Mouse (Mus musculus) brown adipose tissue, adult 24 weeks (tissue): ENCODE results near the gene Nhlrc3. TPM values are rescaled to one million over a fixed set of nuclear protein-coding genes. Genes with fewer than 3 reads are reported as not detected.

Source experiments
- H3K27ac ChIP-seq: fragments of 200-500 bp; replicated peaks from 2 replicates; pipeline ENCODE4 v1.5.1; 2012; ENCODE audit warnings: low read depth, mild to moderate bottlenecking, low read length
- H3K4me1 ChIP-seq: fragments of 200-500 bp; 2 replicates; pipeline ENCODE4 v1.6.1; 2012; ENCODE audit warnings: low read length, mixed read lengths; ENCODE audit not compliant: control insufficient read depth, insufficient read depth, insufficient read length
- H3K4me3 ChIP-seq: fragments of 200-500 bp; 2 replicates; pipeline ENCODE4 v1.5.1; 2012; ENCODE audit warnings: low read depth, mild to moderate bottlenecking, low read length, moderate library complexity; ENCODE audit not compliant: insufficient read depth
- polyA plus RNA-seq: library from polyadenylated mRNA; stranded (reverse); fragments of >200 nt; gene quantifications from 2 replicates; pipeline ENCODE4 v1.2.4, GENCODE M21; 2012; ENCODE audit not compliant: missing spikeins, insufficient read depth, insufficient read length

The Nhlrc3 gene
- polyA plus RNA-seq, 1 experiment: 6.9 TPM

DNA sequence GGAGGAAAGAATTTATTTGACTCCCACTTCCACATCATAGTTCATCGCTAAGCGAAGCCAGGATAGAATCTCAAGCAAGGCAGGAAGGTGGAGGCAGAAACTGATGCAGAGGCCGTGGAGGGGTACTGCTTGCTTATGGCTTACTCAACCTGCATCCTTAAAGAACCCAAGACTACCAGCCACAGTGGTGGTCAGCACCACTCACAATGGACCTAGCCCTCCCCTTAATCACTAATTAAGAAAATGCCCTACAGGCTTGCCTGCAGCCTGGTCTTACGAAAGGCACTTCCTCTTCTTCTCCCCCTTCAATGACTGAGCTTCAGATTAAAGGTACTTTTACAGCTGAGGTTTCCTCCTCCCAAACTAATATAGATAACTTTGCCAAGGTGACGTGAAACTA, 26.6 kb downstream of the Nhlrc3 start:
- H3K4me3 ChIP-seq: no peak overlapping the region
- no peaks in the 10 kb centered on the region for H3K4me1 ChIP-seq
- H3K27ac ChIP-seq: no peak overlapping the region

DNA sequence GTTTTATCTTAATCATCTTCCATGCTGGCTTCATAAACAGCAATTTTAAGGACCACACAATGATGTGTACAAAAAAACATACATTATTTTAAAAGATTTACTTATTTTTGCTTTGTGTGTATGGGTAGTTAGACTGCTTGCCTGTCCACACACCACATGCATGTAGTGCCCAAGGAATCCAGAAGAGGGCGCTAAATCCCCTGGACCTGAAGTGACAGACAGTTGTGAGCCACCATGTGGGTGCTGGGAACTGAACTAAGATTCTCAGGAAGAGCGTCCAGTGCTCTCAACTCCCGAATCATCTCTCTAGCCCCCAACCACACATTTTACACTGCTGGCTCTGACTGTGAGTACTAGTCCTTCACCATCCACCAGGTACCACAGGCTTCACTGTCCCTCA, 28.5 kb downstream of the Nhlrc3 start:
- H3K27ac ChIP-seq: no peak overlapping the region
- H3K4me1 ChIP-seq: no peaks in the 10 kb centered on the region
- H3K4me3 ChIP-seq: no peak overlapping the region

DNA sequence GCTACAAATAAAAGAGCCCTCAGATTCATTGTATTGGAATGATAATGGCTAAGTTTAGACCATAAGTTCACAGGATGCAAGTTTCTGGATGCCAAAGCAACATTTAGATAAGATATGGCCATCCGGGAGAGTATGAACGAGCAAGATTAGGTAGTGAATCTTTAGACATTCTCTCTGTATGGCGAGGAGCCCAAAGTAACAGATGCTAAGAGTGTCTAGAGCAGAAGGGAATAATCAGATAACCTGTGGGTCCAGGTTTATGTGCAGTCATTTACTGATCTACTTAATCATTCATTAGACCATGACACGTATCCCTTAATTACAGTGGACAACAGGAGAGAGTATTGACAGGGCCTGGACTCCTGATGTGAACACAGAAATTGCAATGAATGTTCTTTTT, 39.6 kb downstream of the Nhlrc3 start:
- Histone ChIP-seq H3K4me3 (no peak overlapping the region), H3K4me1 (no peaks in the 10 kb centered on the region), H3K27ac (no peak overlapping the region)

DNA sequence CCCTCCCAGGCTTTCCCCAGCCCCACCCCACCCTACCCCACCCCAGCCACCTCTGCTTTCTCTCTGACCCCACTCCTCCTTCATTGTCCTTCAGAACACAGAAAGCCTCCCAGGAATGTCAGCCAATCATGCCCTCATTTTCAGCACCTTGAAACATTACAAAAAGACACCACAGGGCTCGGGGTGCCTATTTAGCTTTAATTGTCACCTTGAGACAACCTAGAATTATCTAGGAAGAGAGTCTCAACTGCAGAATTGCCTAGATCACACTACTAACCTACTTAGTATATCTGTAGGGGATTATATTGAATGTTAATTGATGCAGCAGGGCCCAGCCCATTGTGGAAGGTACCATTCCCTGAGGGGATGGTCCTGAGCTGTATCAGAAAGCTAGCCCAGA, 40.4 kb downstream of the Nhlrc3 start:
- H3K27ac ChIP-seq: no peak overlapping the region
- H3K4me1 ChIP-seq: no peaks in the 10 kb centered on the region
- H3K4me3 ChIP-seq: no peak overlapping the region

DNA sequence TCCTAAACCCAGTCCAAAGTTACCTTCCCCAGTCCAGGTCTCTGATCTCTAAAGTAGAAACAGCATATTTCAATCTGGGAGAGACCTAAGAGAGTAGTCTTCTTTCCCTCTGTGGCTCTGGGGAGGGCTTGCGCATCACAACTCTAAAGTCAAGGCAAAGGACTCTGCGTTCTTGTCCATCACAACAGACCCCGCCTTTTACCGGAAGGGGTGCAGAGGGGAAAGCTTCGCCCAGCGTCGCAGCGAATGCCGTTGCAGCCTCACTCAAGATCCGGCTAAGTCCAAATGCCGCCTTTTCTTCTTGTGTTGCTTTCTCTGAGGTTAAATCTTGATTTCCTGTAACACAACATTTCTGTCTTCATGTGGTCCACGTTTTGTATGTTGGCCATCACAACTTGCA, 41.5 kb downstream of the Nhlrc3 start:
- no peak overlapping the region for H3K4me3 ChIP-seq
- H3K4me1 ChIP-seq: no peaks in the 10 kb centered on the region
- no peak overlapping the region for H3K27ac ChIP-seq

DNA sequence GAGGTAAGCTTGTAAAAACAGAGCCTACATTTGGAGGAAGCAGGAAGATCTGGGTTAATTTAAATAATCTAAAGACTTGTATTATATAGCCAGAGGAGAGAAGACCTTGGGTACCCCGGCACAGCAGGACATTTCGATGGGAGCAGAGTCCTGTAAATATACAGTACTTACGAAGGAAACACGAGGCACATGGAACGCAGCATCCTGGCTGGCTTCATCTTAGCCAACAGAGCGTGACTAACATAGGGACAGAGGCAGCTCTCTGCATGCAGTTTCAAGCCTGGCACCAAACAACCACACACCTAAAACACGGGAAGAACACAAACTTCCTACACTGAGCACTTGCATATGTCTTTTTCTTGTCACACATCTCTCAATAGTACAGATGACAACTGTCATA, 45.4 kb downstream of the Nhlrc3 start:
- Histone ChIP-seq H3K4me1 (no peaks in the 10 kb centered on the region), H3K4me3 (no peak overlapping the region), H3K27ac (no peak overlapping the region)

DNA sequence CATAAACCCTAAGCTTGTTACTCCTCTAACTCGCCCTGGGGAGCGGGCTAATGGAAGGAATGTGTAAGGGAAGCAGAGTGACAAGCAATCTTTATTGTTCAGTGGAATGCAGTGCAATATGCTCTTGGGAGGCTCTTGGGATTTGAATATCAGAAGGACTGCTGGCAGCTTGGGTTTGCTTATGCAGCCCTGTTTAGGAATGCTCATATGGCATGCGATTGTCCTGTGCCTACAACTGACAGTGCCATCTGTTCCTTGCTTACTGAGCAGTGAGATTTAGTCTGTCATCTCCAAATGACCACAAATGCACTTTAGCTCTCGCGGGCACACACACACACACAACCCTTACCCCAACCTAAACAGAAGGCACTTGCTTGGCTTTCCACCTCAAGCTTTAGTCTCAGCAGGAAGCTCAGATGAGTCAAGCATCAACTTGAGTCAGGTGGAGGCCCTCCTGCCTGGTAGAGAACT, 47.1 kb downstream of the Nhlrc3 start:
- Histone ChIP-seq H3K4me3 (no peak overlapping the region), H3K27ac (no peak overlapping the region), H3K4me1 (no peaks in the 10 kb centered on the region)

DNA sequence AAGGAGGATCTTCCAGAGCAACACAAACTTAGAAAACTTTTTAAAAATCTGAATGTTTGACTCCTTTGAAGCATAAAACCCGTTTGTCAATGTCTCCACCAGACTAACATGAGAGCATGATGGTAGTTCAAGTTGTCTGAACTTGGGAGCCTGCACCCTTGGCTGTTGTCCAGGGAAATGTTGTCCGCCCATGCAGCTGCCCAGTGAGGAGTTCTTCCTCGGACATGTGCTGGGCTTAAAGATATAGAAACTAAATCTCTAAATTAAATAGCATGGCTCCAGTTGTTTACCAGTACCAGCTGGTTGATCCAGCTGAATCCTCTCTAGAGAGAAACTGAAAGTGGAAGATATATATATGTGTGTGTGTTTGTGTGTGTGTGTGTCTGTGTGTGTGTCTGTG, 49.2 kb downstream of the Nhlrc3 start:
- Histone ChIP-seq H3K4me1 (no peaks in the 10 kb centered on the region), H3K4me3 (no peak overlapping the region), H3K27ac (no peak overlapping the region)

DNA sequence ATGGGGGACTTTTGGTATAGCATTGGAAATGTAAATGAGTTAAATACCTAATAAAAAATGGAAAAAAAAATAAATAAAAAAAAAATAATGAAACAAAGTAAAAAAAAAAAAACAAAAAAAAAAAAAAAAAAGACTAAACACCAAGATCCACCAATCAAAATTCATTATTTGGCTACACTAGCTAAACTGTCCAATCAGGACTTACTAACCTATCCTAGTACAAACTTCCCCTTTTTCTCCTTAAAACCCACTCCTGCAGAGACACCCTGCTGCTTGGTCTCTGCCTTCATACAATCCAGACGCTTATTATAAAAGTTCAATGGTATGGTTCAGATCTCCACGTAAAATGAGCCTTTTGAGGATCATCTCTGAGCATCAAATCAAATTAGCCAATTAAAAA, 49.7 kb downstream of the Nhlrc3 start:
- Histone ChIP-seq H3K27ac (no peak overlapping the region), H3K4me1 (no peaks in the 10 kb centered on the region), H3K4me3 (no peak overlapping the region)

DNA sequence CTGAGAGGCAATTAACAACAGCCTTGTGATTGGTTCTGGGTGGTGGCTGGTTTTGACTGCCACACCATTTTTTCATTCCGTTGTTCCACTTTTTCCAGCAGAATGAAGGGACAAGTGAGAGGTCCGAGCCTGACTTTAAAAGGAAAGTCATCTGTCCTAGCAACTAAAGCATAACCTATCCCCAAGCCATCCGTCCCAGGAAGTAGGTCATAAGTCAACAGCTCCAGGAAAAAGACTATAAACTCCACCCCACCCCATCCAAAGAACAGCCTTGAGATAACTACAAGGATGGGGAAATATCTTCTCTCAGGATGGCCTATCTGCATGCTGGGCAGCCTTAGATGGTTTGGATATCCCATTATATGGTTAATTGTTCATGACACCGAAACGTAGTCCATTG, 50.9 kb downstream of the Nhlrc3 start:
- no peaks in the 10 kb centered on the region for H3K4me1 ChIP-seq
- no peak overlapping the region for H3K27ac ChIP-seq

DNA sequence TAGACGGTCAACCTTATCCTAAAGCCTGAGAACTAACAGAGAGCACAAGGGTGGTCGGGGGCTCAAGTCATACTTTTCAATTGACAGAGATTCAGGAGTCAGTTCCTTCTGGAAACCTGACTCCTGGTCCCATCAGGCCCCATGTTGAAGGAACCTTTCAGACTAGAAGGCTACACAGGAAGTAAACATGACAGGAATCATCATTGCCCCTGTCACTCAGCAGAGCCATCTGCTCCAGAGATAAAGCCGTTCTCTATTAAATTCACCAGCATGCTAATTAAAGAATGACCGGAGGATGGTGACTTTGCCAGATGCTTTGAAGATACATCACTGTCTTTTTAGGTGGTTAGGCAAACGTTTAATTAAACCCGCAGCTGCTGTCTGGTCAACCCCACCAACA, 53.1 kb downstream of the Nhlrc3 start:
- Histone ChIP-seq H3K4me1 (no peaks in the 10 kb centered on the region), H3K27ac (no peak overlapping the region)

More for the DNA sequence above, 50.9 kb downstream of the Nhlrc3 start:
- no peak overlapping the region for H3K4me3 ChIP-seq

DNA sequence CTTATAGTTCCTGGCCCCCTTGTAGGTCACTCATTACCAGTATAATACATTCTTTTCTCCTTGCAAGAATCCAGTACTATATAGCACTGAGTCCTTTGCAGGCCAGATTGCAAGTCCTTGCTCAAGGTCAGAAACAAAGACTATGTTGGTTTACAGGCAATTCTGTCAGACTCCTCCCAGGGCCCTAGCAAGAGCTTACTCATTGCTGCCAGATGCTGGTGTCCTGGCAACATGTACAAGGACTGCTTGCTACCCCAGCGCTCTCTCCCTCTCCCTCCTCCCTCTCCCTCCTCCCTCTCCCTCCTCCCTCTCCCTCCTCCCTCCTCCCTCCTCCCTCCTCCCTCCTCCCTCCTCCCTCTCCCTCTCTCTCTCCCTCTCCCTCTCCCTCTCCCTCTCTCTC, 56.0 kb downstream of the Nhlrc3 start:
- no peaks in the 10 kb centered on the region for H3K4me1 ChIP-seq
- H3K4me3 ChIP-seq: no peak overlapping the region
- no peak overlapping the region for H3K27ac ChIP-seq

More for the DNA sequence above, 53.1 kb downstream of the Nhlrc3 start:
- H3K4me3 ChIP-seq: no peak overlapping the region

Other genes starting within 250 kb of the Nhlrc3 start
- gene Proser1, start 334 bp upstream of the Nhlrc3 start, polyA plus RNA-seq: 4.5 and 7.4 TPM in 2 replicates
- gene Stoml3, start 25.3 kb upstream of the Nhlrc3 start, polyA plus RNA-seq: not detected in 2 replicates
- gene Frem2, start 194.0 kb upstream of the Nhlrc3 start, polyA plus RNA-seq: not detected in 2 replicates